Mouse (Mus musculus): Measurements from ENCODE around the gene Sbf2. TPM values are rescaled to one million over a fixed set of nuclear protein-coding genes. Genes with fewer than 3 reads are reported as not detected.
"Not testable (repeated sequence)": the region's sequence is repeated elsewhere in the genome, so short reads cannot be mapped to it uniquely, and the experiment has no call there.

The Sbf2 gene
- polyA plus RNA-seq, 1 experiment = 49.9 TPM

DNA sequence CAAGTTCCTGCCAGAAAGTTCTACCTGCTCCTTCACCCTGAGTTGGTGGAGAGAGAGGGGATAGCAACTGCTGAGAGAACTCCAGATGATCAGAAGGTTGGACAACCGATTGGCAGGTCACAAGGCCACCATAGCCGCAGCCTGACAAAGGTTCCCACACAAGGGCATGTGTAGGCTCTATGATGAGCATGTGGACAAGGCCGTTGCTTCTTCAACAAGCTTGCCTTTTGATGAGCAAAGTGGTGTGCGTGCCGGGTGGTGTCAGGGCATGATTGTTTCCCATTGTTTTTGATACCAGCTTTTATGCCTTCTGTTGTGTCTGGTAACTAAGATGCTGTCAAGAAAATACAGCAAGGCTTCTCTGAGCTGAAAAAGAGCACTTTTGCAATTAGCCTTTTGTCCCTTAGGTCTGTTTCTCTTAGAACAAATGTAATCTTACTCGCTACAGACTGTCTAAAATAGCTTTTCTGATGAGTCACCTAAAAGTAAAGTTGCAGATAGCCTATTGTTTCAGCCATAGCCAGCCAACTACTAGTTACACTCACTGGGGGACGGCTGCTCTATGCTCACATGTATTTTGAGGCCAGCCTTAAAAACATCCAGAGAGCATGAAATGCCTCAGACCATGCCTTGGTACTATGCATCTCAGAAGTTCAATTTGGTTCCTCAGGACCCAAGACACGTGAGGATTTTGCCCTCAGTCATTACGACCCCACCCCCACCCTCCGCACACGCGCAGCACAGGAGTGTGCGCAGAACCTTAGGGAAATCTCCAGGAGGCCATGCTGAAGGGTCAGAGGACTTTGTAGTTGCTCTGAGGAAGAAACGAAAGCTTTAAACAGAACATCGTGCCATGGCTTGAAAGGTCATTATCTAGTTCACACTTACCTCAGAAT lies 33.1 kb upstream of the Sbf2 start:
- no peak overlapping the region for H3K4me3 ChIP-seq (ENCODE audit: insufficient read depth, low read length)
- H3K27ac ChIP-seq (ENCODE audit: insufficient read depth, low read depth, low read length) = no peak overlapping the region

DNA sequence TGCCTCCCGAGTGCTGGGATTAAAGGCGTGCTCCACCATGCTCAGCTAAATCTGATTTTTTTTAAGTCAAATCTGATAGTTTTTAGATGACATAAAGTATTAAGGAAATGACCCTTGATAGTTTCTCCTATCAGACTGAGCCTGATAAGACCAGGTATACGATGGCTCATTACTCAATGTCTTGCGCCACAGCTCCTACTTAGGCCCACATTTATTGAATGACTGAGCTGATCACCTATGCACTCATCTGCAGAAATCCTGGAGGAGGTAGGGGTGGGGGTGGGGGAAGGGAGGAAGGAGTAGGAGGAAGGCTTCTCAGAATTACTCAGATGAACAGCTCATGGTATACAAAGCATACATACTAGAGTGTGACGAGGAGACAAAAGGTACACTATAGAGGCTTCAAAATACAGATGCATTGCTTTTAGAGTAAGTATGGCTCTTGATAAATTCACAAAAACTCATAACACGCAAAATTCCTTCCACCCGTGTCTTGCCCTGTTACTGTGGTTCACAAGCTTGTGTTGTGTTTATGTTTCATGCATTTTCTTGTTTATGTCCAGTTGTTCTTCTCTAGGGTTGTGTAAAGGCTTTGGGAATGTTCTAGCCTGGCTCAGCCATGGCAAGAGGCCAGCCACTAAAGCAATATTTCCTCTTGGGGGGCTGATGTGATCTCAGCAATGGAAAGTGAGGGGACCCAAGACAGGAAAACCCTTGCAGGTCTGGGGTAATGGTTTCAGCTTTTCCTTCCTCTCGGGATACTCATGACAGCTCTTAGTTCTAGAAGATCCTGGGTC lies 32.1 kb upstream of the Sbf2 start:
- Histone ChIP-seq H3K4me3 (ENCODE audit: insufficient read depth, low read length) (no peak overlapping the region), H3K27ac (ENCODE audit: insufficient read depth, low read depth, low read length) (no peak overlapping the region), H3K4me1 (ENCODE audit: control insufficient read depth, insufficient read depth, low read length) (peaks cover 26% of the 10 kb centered on the region)
- TF ChIP-seq POLR2A (IDR thresholded peaks at IDR 0.05; ENCODE audit: borderline replicate concordance, low read depth, low read length) (no peak), CTCF (IDR thresholded peaks at IDR 0.05; ENCODE audit: low read depth, low read length) (no peak)

More for the DNA sequence above, 33.1 kb upstream of the Sbf2 start:
- peaks cover 26% of the 10 kb centered on the region for H3K4me1 ChIP-seq (ENCODE audit: control insufficient read depth, insufficient read depth, low read length)
- TF ChIP-seq POLR2A (IDR thresholded peaks at IDR 0.05; ENCODE audit: borderline replicate concordance, low read depth, low read length) (no peak), CTCF (IDR thresholded peaks at IDR 0.05; ENCODE audit: low read depth, low read length) (no peak)

DNA sequence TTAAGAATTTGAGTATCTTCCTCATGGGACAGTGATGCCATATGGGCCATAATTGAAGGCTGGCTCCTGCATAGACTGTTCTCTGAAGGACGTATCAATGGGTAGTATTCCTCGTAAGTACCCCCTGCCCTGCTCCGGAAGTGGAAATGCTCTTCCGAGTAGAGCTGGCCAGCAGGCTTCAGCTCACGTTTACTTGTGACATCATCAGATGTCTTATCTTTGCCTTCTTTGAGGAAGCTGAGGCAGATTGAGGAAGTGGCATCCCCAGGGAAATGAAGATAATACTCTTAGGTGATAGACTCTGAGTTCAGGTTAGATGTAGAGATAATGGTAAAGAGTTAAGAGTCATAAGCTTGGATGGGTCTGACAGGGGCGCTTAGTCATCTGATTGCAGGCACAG lies 31.1 kb upstream of the Sbf2 start:
- H3K27ac ChIP-seq (ENCODE audit: insufficient read depth, low read depth, low read length) = no peak overlapping the region
- TF ChIP-seq CTCF (IDR thresholded peaks at IDR 0.05; ENCODE audit: low read depth, low read length) (no peak), POLR2A (IDR thresholded peaks at IDR 0.05; ENCODE audit: borderline replicate concordance, low read depth, low read length) (no peak)
- H3K4me3 ChIP-seq (ENCODE audit: insufficient read depth, low read length) = no peak overlapping the region
- peaks cover 26% of the 10 kb centered on the region for H3K4me1 ChIP-seq (ENCODE audit: control insufficient read depth, insufficient read depth, low read length)

DNA sequence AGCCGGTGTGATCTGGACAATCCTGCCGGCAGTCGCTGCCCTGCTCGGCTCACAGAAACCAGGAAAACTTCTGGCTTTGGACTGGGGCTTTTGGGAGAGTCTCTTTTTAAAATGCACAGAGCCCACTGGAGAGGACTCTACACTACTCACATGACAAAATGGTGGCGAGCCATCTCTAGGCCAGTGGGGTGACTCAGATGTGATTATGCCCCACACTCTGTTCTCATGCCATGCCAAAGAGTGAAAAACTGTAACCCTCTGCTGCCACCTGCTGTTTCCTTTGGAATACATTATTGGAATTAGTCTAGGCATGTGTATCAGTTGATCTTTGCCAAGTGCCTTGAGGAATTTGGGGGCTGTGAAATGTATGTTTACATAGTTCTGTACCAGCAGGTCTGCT lies 30.6 kb upstream of the Sbf2 start:
- TF ChIP-seq POLR2A (IDR thresholded peaks at IDR 0.05; ENCODE audit: borderline replicate concordance, low read depth, low read length) (no peak), CTCF (IDR thresholded peaks at IDR 0.05; ENCODE audit: low read depth, low read length) (no peak)
- Histone ChIP-seq H3K27ac (ENCODE audit: insufficient read depth, low read depth, low read length) (no peak overlapping the region), H3K4me3 (ENCODE audit: insufficient read depth, low read length) (no peak overlapping the region), H3K4me1 (ENCODE audit: control insufficient read depth, insufficient read depth, low read length) (peaks cover 26% of the 10 kb centered on the region)

DNA sequence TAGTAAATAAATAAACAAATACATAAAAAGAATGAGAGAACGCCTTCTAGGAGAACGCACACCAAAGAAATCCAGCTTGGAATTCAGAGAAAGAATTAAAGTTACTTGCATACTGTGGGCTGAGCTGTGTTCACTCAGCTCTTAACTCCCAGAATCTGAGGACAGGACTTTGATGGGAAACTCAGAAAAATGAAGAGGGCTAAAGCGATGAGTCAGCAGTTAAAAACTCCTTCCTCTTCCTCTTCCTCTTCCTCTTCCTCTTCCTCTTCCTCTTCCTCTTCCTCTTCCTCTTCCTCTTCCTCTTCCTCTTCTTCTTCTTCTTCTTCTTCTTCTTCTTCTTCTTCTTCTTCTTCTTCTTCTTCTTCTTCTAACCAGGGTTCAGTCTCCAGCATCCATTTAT lies 25.2 kb upstream of the Sbf2 start:
- H3K27ac ChIP-seq (ENCODE audit: insufficient read depth, low read depth, low read length); H3K4me1 ChIP-seq (ENCODE audit: control insufficient read depth, insufficient read depth, low read length); H3K4me3 ChIP-seq (ENCODE audit: insufficient read depth, low read length): not testable (repeated sequence)

DNA sequence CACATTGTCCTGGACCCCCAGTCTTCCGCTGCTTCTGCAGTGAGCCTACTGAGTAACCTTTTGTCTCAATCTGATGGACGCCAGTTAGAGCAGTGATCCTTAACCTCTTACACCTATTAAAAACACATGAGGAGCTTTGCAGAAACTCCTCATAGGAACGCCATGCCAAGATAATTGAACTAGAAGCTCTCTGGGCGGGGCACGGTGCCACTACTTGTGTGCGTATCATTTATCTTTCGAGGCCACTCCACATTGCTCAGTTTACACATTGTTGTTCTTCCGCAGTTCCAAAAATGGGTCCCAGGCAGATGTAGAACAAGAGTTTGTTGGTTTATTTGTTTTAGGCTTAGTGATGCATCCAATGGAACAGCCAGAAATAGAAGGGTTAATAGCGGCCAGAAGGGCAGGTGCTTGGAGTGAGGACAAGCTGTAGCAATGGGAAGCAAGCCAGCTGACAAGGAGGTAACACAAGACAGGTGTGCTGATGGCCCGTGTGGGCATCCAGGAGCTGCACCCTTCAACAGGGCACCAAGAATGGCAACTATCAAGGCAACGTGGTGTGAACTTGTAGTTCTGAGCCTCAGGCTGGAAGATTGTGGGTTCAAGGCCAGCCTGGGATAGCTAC lies 24.7 kb upstream of the Sbf2 start:
- TF ChIP-seq POLR2A (IDR thresholded peaks at IDR 0.05; ENCODE audit: borderline replicate concordance, low read depth, low read length) = no peak
- TF ChIP-seq CTCF (IDR thresholded peaks at IDR 0.05; ENCODE audit: low read depth, low read length) = no peak
- H3K4me3 ChIP-seq (ENCODE audit: insufficient read depth, low read length) = no peak overlapping the region
- H3K27ac ChIP-seq (ENCODE audit: insufficient read depth, low read depth, low read length) = no peak overlapping the region
- no peaks in the 10 kb centered on the region for H3K4me1 ChIP-seq (ENCODE audit: control insufficient read depth, insufficient read depth, low read length)

DNA sequence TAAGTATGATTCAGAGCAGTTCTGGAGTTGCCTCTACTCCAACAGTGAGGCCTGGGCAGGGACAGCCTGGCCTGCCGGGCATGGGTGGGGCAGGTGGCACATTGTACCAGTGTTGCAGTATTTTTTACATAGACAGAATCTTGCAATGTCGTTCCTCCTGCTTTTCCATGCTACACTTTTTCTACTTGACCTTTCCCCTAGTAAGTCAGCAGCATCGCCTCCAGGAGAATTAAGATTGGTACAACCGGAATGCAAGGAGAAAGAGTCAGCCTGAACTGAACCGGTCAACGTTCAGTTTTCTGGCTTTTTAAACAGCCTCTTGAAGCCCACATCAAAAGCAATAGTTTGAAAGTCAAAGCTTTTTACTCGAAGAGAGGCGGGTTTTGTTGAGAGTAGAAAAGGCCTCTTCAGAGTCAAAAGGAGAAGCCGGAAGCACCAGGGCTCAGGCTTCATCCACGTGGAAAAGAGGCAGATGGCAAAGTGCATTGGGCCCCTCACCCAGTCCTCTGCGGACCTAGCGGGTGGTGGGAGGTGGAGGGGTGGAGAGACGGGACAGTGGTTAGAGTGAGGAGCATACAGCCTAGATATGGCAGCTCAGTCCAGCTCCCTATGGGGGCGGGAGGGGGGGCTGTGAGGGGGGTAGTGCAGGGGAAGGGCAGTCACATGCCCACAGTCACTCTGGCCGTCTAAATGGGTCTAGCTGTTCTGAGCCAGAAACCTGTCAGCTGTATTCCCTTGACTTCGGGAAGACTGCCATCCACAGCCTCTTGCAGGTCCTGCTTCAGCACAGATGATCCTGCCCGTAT lies 23.8 kb upstream of the Sbf2 start:
- no peaks in the 10 kb centered on the region for H3K4me1 ChIP-seq (ENCODE audit: control insufficient read depth, insufficient read depth, low read length)
- H3K4me3 ChIP-seq (ENCODE audit: insufficient read depth, low read length) = no peak overlapping the region
- TF ChIP-seq CTCF (IDR thresholded peaks at IDR 0.05; ENCODE audit: low read depth, low read length) (no peak), POLR2A (IDR thresholded peaks at IDR 0.05; ENCODE audit: borderline replicate concordance, low read depth, low read length) (no peak)
- H3K27ac ChIP-seq (ENCODE audit: insufficient read depth, low read depth, low read length) = no peak overlapping the region

DNA sequence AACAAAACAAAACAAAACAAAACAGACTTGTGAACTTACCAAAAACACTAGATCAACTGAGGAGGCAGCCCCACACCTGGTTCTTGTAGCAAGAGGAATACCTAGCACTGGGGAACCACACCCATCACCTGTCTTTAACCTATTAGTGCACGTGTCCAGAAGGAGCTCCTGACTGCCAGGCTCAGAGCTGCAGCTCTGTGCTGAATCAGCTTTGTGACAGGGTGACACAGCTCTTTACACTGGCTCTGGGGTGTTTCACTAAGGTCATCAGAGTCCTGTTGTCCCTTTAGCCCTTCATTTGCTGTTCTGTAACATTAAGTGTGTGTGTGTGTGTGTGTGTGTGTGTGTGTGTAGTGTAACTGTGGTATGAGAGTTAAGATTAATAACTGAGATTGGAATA lies 21.8 kb upstream of the Sbf2 start:
- Histone ChIP-seq H3K27ac (ENCODE audit: insufficient read depth, low read depth, low read length) (no peak overlapping the region), H3K4me3 (ENCODE audit: insufficient read depth, low read length) (no peak overlapping the region), H3K4me1 (ENCODE audit: control insufficient read depth, insufficient read depth, low read length) (no peaks in the 10 kb centered on the region)
- TF ChIP-seq POLR2A (IDR thresholded peaks at IDR 0.05; ENCODE audit: borderline replicate concordance, low read depth, low read length) = no peak
- TF ChIP-seq CTCF (IDR thresholded peaks at IDR 0.05; ENCODE audit: low read depth, low read length) = no peak

DNA sequence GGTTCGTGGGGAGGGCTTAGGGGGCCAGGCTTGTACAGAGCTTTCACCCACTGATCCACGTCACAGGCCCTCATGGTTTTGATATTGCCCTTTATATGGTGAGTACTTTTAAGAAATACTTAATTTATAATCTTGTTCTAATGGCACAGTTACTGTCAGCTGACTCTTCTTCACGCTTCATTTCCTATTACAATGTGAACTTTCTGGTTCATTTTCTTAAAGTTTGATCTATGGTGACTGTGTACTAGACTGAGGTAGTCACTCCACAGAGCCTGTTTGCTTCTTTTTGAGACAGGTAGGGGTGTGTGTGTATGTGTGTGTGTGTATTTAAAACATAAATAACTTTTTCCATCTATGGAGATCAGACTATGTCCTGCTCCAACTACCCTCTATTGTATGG lies 21.2 kb upstream of the Sbf2 start:
- Histone ChIP-seq H3K4me1 (ENCODE audit: control insufficient read depth, insufficient read depth, low read length) (peaks cover 3% of the 10 kb centered on the region), H3K27ac (ENCODE audit: insufficient read depth, low read depth, low read length) (no peak overlapping the region), H3K4me3 (ENCODE audit: insufficient read depth, low read length) (no peak overlapping the region)
- no peak for TF ChIP-seq POLR2A (IDR thresholded peaks at IDR 0.05; ENCODE audit: borderline replicate concordance, low read depth, low read length)
- TF ChIP-seq CTCF (IDR thresholded peaks at IDR 0.05; ENCODE audit: low read depth, low read length) = no peak
